In genomic region chr11:73169231-73169630, GRCm38 (mm10) we compare ENCODE assay signal across 8 mouse cellular contexts. TPM values are rescaled to one million over a fixed set of nuclear protein-coding genes. Genes with fewer than 3 reads are reported as not detected.
A peak's percentile ranks its signal among the peaks of the same experiment; 100 is the strongest.
DNase-seq lines count a peak whose midpoint lies in the region; ATAC-seq and TF ChIP-seq lines count a peak whose summit lies in the region.

No protein-coding gene starts in this region.

- peak; percentile 72 to 82 for DNase-seq in cerebellum, postnatal 25 days
- DNase-seq in cerebellum, adult 11 months, result no peak
- DNase-seq in CD4-positive helper T cell, adult 2 months (ENCODE audit: low read depth, low spot score), result peak; percentile 55
- DNase-seq in layer of hippocampus, adult 9-10 months (ENCODE audit: low spot score), result peak; percentile 38
- DNase-seq in lung, postnatal 4 days, result peak; percentile 57 to 73
- peak; percentile 69 for DNase-seq in right cerebral cortex, postnatal 4 days

- no peaks in the 10 kb centered on the region for H3K4me1 ChIP-seq in bone marrow macrophage, adult 2 months (ENCODE audit: control insufficient read depth, insufficient read depth, low read length)

- TF ChIP-seq CTCF in bone marrow macrophage, adult 2 months (IDR thresholded peaks at IDR 0.05; ENCODE audit: low read depth, low read length), result 0 out of 2 replicates have a peak, but pooled peaks have one; percentile 5

- TF ChIP-seq POLR2A in bone marrow macrophage, adult 2 months (IDR thresholded peaks at IDR 0.05; ENCODE audit: borderline replicate concordance, low read depth, low read length), result no peak

- ATAC-seq in granulocyte monocyte progenitor cell, adult 5-6 weeks (replicated peaks; ENCODE audit: poor library complexity, severe bottlenecking), result peak; percentile 77

- H3K4me3 ChIP-seq in bone marrow macrophage, adult 2 months (ENCODE audit: insufficient read depth, low read length), result no peak overlapping the region

- H3K27ac ChIP-seq in bone marrow macrophage, adult 2 months (ENCODE audit: insufficient read depth, low read depth, low read length), result no peak overlapping the region

RNA-seq across cellular contexts. Expression of gene Emc6, which starts 7.6 kb away (rescaled TPM):
- polyA plus RNA-seq in bone marrow macrophage, adult 2 months (2012; ENCODE audit: insufficient read depth, insufficient read length, missing spikeins), result 41.3 and 43.1 TPM in 2 replicates
- 71.0 and 77.9 TPM in 2 replicates for total RNA-seq in granulocyte monocyte progenitor cell, adult 5-6 weeks (2014; fragmentation: Nextera tagmentation)
- total RNA-seq in granulocyte monocyte progenitor cell, adult 5-6 weeks (2017), result 50.7 and 76.5 TPM in 2 replicates

RNA-seq across cellular contexts. Expression of gene Tax1bp3, which starts 7.7 kb away (rescaled TPM):
- polyA plus RNA-seq in bone marrow macrophage, adult 2 months (2012; ENCODE audit: insufficient read depth, insufficient read length, missing spikeins), result 35.4 and 37.3 TPM in 2 replicates
- 10.4 and 19.9 TPM in 2 replicates for total RNA-seq in granulocyte monocyte progenitor cell, adult 5-6 weeks (2014; fragmentation: Nextera tagmentation)
- 6.3 and 11.7 TPM in 2 replicates for total RNA-seq in granulocyte monocyte progenitor cell, adult 5-6 weeks (2017)

RNA-seq across cellular contexts. Expression of gene P2rx5, which starts 9.0 kb away (rescaled TPM):
- polyA plus RNA-seq in bone marrow macrophage, adult 2 months (2012; ENCODE audit: insufficient read depth, insufficient read length, missing spikeins), result not detected in 2 replicates
- not detected in 2 replicates for total RNA-seq in granulocyte monocyte progenitor cell, adult 5-6 weeks (2014; fragmentation: Nextera tagmentation)
- total RNA-seq in granulocyte monocyte progenitor cell, adult 5-6 weeks (2017), result not detected in 2 replicates

RNA-seq across cellular contexts. Expression of gene Ctns, which starts 29.6 kb away (rescaled TPM):
- 48.2 and 49.7 TPM in 2 replicates for polyA plus RNA-seq in bone marrow macrophage, adult 2 months (2012; ENCODE audit: insufficient read depth, insufficient read length, missing spikeins)
- 24.7 and 26.8 TPM in 2 replicates for total RNA-seq in granulocyte monocyte progenitor cell, adult 5-6 weeks (2014; fragmentation: Nextera tagmentation)
- 15.6 and 17.5 TPM in 2 replicates for total RNA-seq in granulocyte monocyte progenitor cell, adult 5-6 weeks (2017)

RNA-seq across cellular contexts. Expression of gene Shpk, which starts 30.0 kb away (rescaled TPM):
- polyA plus RNA-seq in bone marrow macrophage, adult 2 months (2012; ENCODE audit: insufficient read depth, insufficient read length, missing spikeins), result 3.3 and 4.0 TPM in 2 replicates
- total RNA-seq in granulocyte monocyte progenitor cell, adult 5-6 weeks (2014; fragmentation: Nextera tagmentation), result 1.8 and 1.9 TPM in 2 replicates
- 1.8 and 3.1 TPM in 2 replicates for total RNA-seq in granulocyte monocyte progenitor cell, adult 5-6 weeks (2017)
